Mouse (Mus musculus): Measurements from ENCODE around the gene Pcbp2. TPM values are rescaled to one million over a fixed set of nuclear protein-coding genes. Genes with fewer than 3 reads are reported as not detected.

Pcbp2 gene
- polyA plus RNA-seq, 2 experiments from 2014 or later = 198 to 220 TPM

DNA sequence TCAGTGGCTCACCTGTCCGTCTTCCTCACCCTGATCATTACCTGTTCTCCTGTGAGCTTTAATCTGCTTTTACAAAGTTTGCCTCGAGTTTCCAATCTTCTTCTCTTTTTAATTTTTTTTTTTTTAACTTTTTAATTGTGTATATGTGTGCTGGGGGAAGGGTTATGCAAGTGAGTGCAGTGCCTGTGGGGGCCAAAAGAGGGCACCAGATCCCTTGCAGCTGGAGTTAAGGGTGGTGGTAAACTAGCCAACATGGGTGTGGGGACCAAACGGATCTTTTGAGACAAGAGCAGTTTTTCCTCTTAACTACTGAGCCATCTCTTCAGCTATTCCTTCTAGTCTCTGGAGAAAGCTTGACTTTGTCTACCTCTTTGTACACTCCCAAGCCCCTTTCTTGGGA, 57.6 kb downstream of the Pcbp2 start:
- ATAC-seq = no peak

DNA sequence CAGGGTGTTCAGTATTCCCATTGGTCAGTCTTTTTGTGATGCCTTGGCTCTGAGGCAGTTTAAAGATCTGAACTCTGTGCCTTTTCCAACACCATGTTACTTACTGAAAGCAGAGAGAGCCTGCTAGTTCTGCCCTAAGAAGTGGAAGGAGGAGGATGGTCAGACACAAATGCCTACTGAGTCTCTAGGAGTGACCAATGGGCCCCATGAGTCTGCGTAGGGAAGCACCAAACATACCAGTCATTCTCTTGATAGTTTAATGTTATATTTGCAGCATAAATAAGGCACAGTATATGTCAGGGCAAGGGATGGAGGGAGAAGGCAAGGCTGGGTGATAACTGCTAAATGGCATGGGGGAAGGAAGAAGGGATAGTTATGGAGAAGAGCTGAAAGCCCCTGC, 58.1 kb downstream of the Pcbp2 start:
- ATAC-seq = no peak

DNA sequence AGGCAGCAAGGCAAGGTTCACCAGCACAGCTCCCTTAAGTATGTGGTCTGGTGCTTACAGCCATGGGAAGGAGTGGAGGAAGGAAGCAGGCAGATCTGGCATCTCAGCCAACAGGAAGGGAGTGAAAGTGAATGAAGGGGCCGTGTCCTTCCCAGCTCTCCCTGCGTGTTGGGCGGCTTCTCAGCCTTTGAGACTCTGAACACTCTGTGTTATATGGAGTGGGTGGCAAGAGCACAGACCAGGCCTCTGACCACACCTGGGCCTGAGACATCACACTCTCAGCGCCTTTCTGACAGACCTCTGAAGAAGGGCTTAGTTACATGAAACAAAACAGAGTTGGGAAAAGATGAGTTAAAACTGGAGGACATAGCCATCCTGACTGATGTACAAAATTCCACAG, 60.2 kb downstream of the Pcbp2 start:
- ATAC-seq = no peak

DNA sequence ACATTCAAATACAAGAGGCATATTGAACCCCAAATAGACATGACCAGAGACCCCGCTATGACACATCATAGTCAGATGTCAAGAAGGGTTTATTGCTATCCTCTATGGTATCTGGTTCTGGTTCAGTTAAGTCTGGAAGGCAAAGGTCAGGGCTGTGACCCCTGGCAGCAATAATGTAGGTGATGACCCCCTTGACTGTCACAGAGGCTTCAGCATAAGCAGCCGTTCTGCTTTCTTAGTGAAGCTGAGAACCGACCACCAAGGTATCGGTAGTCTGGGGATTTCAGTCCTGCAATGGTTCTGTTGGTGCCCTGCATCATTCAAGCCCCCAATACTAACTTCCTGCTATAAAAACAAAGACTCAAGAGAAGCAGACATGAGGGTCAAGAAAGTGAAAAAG, 61.2 kb downstream of the Pcbp2 start:
- no peak for ATAC-seq

DNA sequence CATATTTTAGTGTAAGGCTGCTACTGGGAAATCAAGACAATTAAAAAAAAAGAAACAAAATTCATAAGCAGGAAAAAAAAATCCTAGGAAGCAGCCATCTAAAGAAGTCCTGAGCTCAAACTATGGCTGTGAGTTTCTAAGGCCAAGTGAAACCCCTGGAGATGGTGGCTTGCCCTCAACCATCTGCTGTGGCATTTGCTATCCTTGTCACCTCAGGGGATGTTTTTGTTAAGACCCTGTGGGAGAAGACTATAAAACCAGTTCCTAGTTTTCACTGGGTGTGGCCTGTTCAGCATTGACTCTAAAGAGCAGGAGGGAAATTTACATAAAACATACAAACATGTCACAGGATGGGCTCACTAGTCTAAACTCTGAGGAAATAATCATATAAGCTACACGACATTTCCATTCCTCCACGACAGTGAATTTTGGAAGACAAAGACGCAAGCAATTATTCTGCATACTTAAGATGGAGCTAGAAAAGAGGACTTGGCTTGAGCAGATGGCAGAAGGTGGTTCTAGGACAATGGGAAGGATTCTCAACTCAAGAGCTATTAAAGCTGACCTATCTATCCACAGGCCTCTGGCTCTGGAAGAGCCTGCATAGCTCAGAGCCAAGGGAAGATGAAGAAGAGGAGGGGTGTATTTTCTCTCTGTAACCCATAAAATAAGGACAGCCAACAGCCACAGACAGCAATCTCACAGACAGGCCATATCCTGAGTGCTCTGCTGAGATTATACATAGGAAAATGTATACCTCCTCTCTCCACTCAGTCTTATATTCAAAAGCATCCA, 62.0 kb downstream of the Pcbp2 start:
- no peak for ATAC-seq

DNA sequence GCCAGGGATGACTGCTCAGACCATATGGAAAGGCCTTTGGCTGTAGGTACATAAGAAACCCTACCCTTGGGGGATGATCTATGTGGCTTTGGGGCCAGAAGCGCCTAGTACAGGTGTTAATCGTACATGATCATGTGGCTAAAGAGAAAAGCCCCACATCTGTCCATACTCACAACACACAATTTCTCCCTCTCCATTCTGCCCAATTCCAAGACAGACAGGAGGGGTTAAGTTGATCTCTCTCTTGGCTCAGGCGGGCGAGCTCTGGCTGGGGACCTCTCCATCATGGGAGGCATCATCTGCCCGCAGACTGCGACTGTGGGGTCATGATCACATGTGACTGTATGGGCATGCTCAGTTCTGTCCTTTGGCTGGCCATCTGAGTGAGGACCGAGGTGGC, 63.6 kb downstream of the Pcbp2 start:
- ATAC-seq = no peak

DNA sequence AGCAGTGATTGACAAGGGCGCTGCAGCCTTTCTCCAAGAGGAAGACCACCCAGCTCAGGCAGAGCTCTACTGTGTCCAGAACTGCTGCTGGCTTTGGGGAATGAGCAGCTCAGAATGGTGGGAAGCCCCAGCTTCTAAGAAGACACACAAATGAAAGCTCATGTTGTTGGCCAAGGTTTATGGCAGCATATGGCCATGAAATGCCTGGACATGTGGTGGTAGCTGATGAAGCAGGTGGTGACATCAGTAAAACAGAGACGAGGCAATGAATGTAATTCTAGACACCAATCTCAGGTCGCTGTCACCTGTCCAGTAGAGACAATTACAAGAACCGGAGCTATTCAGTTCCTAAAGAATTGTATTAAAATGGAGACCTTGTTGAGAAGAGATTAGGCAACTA, 74.5 kb downstream of the Pcbp2 start:
- ATAC-seq = no peak

DNA sequence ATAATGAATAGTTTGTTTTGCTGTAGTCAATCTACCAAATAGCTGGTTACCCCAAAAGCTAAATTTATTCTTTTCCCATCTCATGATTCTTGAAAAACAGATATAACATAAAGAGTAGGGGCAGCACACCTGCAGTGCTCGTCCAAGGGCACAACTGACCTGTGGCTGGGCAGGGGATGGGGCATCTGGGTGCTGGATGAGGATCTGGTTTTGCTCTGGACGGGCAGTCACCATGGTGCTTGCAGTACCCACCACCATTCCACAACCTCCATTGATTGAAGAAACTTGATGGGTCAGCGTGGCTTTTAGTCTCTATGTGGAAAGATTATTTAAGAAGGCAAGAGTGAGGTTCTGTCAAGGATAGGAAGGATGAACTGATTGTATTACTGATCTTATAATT, 75.9 kb downstream of the Pcbp2 start:
- ATAC-seq = no peak

DNA sequence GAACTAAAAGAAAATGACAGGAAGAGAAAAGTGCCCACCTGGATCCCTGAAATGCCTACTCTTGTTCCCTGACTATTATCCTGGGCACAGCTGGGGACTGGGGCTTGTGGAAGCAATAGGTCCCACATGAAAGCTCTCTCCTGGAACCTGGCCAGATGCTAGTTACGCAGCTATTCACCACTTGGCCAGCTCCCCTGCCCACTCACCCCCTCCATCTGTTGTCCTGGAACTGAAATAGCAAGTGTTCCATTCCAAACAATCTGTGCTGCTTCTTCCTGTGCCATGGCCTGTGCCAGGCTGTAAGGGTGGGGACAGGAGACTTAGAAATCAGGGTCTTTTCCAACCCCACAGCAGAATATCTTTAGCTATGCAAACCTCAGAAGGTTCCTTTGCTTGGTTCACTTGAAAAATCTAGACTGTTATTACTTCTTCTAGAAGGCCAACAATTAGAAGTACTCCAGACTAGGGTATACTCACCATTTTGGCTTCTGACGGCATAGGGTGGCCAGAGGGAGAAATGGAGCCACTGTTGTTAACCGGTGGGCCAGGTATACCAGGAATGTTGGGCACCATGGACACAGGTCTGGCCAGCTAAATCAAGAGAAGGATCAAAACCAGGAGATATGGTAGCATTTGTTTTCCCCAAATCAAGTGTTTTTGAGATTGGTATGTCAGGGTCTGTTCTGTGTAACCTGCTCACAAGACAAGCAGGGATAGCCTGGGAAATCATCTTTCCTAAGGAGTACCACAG, 76.5 kb downstream of the Pcbp2 start:
- ATAC-seq = no peak

DNA sequence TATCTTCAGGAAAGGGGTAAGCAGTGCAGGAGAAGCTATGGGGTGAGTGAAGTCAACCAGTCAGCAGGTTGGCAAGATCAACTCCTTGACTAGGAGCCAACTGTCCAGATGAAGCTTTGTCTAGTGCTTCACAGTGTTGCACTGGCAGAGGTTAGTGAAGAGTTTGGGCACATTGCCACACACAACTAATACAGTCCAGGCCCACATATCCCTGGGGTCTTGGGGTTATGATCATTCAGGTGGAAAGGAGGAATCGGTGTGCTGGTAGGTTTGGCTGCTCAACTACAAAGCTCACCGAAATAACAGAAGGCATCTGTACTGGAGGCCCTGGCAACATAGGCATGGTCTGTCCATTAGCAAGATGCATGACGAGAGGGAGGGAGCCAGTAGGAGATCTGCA, 77.1 kb downstream of the Pcbp2 start:
- no peak for ATAC-seq

Other genes starting within 250 kb of the Pcbp2 start
- 100 to 1,000 TPM; 336 to 432 TPM for gene Itgb7, start 238.6 kb upstream of the Pcbp2 start, polyA plus RNA-seq (2017; shearing (Covaris generic))
- gene Rarg, start 213.0 kb upstream of the Pcbp2 start, polyA plus RNA-seq (2017; shearing (Covaris generic)) = 10 to 100 TPM; 17.7 to 18.3 TPM
- gene Gm9918, start 200.0 kb upstream of the Pcbp2 start, polyA plus RNA-seq (2017; shearing (Covaris generic)) = not detected
- 10 to 100 TPM; 28.3 to 31.4 TPM for gene Mfsd5, start 191.1 kb upstream of the Pcbp2 start, polyA plus RNA-seq (2017; shearing (Covaris generic))
- gene Espl1, start 174.3 kb upstream of the Pcbp2 start, polyA plus RNA-seq (2017; shearing (Covaris generic)) = 1 to 10 TPM; 1.5 to 6.7 TPM
- gene Pfdn5, start 144.4 kb upstream of the Pcbp2 start, polyA plus RNA-seq (2017; shearing (Covaris generic)) = 1,000 to 10,000 TPM; 1,296 to 1,302 TPM
- 100 to 1,000 TPM; 119 to 124 TPM for gene Myg1, start 138.8 kb upstream of the Pcbp2 start, polyA plus RNA-seq (2017; shearing (Covaris generic))
- gene Aaas, start 119.8 kb upstream of the Pcbp2 start, polyA plus RNA-seq (2017; shearing (Covaris generic)) = 10 to 100 TPM; 41.7 to 63.7 TPM
- not detected for gene Sp7, start 103.4 kb upstream of the Pcbp2 start, polyA plus RNA-seq (2017; shearing (Covaris generic))
- 10 to 100 TPM; 19.0 to 22.2 TPM for gene Sp1, start 64.4 kb upstream of the Pcbp2 start, polyA plus RNA-seq (2017; shearing (Covaris generic))
- under 1 TPM; 0.63 to 0.71 TPM for gene Amhr2, start 25.2 kb upstream of the Pcbp2 start, polyA plus RNA-seq (2017; shearing (Covaris generic))
- 1,000 to 10,000 TPM; 1,029 to 1,286 TPM for gene Prr13, start 11.5 kb upstream of the Pcbp2 start, polyA plus RNA-seq (2017; shearing (Covaris generic))
- not detected for gene Gm10337, start 33.2 kb downstream of the Pcbp2 start, polyA plus RNA-seq (2017; shearing (Covaris generic))
- 1 to 10 TPM; 6.8 to 8.1 TPM for gene Map3k12, start 46.5 kb downstream of the Pcbp2 start, polyA plus RNA-seq (2017; shearing (Covaris generic))
- gene Tarbp2, start 47.7 kb downstream of the Pcbp2 start, polyA plus RNA-seq (2017; shearing (Covaris generic)) = 10 to 100 TPM; 24.9 to 41.9 TPM
- gene Npff, start 54.4 kb downstream of the Pcbp2 start, polyA plus RNA-seq (2017; shearing (Covaris generic)) = 1 to 10 TPM; 4.6 to 5.5 TPM
- gene Gm28047, start 154.5 kb downstream of the Pcbp2 start, polyA plus RNA-seq (2017; shearing (Covaris generic)) = 1 to 10 TPM in 1 of 2 experiments, not detected in 1; 1.5 TPM
- gene Atf7, start 154.9 kb downstream of the Pcbp2 start, polyA plus RNA-seq (2017; shearing (Covaris generic)) = 10 to 100 TPM; 41.4 to 42.2 TPM
- 10 to 100 TPM; 59.6 to 89.5 TPM for gene Atp5g2, start 201.8 kb downstream of the Pcbp2 start, polyA plus RNA-seq (2017; shearing (Covaris generic))

Measured in CD4-positive, CD25-positive, alpha-beta regulatory T cell, adult 4 months (primary cell).